Comparison of ENCODE assay signal across 8 mouse cellular contexts in genomic region chr13:3216070-3216469, GRCm38 (mm10).
DNase-seq lines count a peak whose midpoint lies in the region; ATAC-seq and TF ChIP-seq lines count a peak whose summit lies in the region.
"Not testable (repeated sequence)": the region's sequence is repeated elsewhere in the genome, so short reads cannot be mapped to it uniquely, and the experiment has no call there.

No protein-coding gene starts in this region.

- H3K4me3 ChIP-seq in E14TG2a.4 (replicated peaks; ENCODE audit: low read length); cortical plate, adult 2 months (ENCODE audit: insufficient read depth, low read length); forebrain, postnatal 0 days (ENCODE audit: low read depth, low read length); hindbrain, postnatal 0 days (ENCODE audit: low read length); layer of hippocampus, adult 2 months: not testable (repeated sequence)

- not testable (repeated sequence) for H3K9ac ChIP-seq in forebrain, postnatal 0 days; hindbrain, postnatal 0 days (replicated peaks; ENCODE audit: low read length)

- H3K27me3 ChIP-seq in E14TG2a.4 (ENCODE audit: insufficient read depth, low read length); forebrain, postnatal 0 days (ENCODE audit: insufficient read depth, low read length); hindbrain, postnatal 0 days (ENCODE audit: insufficient read depth, low read length): not testable (repeated sequence)

- H3K9me3 ChIP-seq in E14TG2a.4 (ENCODE audit: low read length), result peaks cover 17% of the 10 kb centered on the region
- not testable (repeated sequence) for H3K9me3 ChIP-seq in forebrain, postnatal 0 days (ENCODE audit: low read length); hindbrain, postnatal 0 days (ENCODE audit: low read length)

- H3K36me3 ChIP-seq in E14TG2a.4 (ENCODE audit: insufficient read depth, low read length); forebrain, postnatal 0 days (ENCODE audit: insufficient read depth); hindbrain, postnatal 0 days (ENCODE audit: insufficient read depth, low read length): not testable (repeated sequence)

- not testable (repeated sequence) for TF ChIP-seq POLR2A in cortical plate, adult 2 months (IDR thresholded peaks at IDR 0.05; ENCODE audit: extremely low read depth, insufficient read depth, low read length)

- not testable (repeated sequence) for H3K4me1 ChIP-seq in E14TG2a.4 (replicated peaks; ENCODE audit: low read depth, low read length); cortical plate, adult 2 months (ENCODE audit: control insufficient read depth, insufficient read depth, low read length); forebrain, postnatal 0 days (ENCODE audit: insufficient read depth); hindbrain, postnatal 0 days (ENCODE audit: insufficient read depth, low read length)

- H3K4me2 ChIP-seq in forebrain, postnatal 0 days (ENCODE audit: low read depth); hindbrain, postnatal 0 days (ENCODE audit: low read depth, low read length): not testable (repeated sequence)

- 48% methylated on average over 3 of the region's 3 CpGs for WGBS in forebrain, postnatal 0 days
- 48% methylated on average over 3 of the region's 3 CpGs for WGBS in hindbrain, postnatal 0 days

- TF ChIP-seq CTCF in E14TG2a.4 (conservative IDR thresholded peaks at IDR 0.05; ENCODE audit: low read length), result peak; percentile 46
- TF ChIP-seq CTCF in cortical plate, adult 2 months (IDR thresholded peaks at IDR 0.05; ENCODE audit: extremely low read depth, insufficient read depth, low read length), result 0 out of 2 replicates have a peak, but pooled peaks have one; percentile 15
- TF ChIP-seq CTCF in forebrain, postnatal 0 days (IDR thresholded peaks at IDR 0.05; ENCODE audit: low read depth), result peak; percentile 45; the same call in 1 of the 2 replicates
- peak; percentile 64 for TF ChIP-seq CTCF in hindbrain, postnatal 0 days (IDR thresholded peaks at IDR 0.05; ENCODE audit: low read depth)
- peak; percentile 62 for TF ChIP-seq CTCF in layer of hippocampus, adult 2 months (conservative IDR thresholded peaks at IDR 0.05)

- peak; percentile 38; the same call in 1 of the 2 replicates for ATAC-seq in forebrain, postnatal 0 days
- peak; percentile 71; the same call in 1 of the 2 replicates for ATAC-seq in hindbrain, postnatal 0 days

- not testable (repeated sequence) for H3K27ac ChIP-seq in cortical plate, adult 2 months (ENCODE audit: insufficient read depth, low read length); forebrain, postnatal 0 days (ENCODE audit: low read depth, low read length); hindbrain, postnatal 0 days; layer of hippocampus, adult 2 months

- peak; percentile 54 for DNase-seq in brain, adult 2 months (ENCODE audit: low read depth, low spot score)
- DNase-seq in forebrain, postnatal 0 days, result peak; percentile 38
- DNase-seq in hindbrain, postnatal 0 days (ENCODE audit: low spot score), result peak; percentile 56
- DNase-seq in layer of hippocampus, adult 2 months (ENCODE audit: low spot score in 2 of 2), result not testable (repeated sequence)
- DNase-seq in lung, postnatal 10 days, result peak; percentile 3
- peak; percentile 2 to 14 for DNase-seq in right cerebral cortex, adult 2 months (ENCODE audit: low spot score in 2 of 2)
